Mouse (Mus musculus) testis, postnatal 14 days (tissue): Measurements from ENCODE around the gene Fam136a.

ENCODE experiments used
- DNase-seq: peaks from one replicate; pipeline ENCODE4 v3.0.0; 2021; ENCODE audit warnings: low spot score

The Fam136a gene

DNA sequence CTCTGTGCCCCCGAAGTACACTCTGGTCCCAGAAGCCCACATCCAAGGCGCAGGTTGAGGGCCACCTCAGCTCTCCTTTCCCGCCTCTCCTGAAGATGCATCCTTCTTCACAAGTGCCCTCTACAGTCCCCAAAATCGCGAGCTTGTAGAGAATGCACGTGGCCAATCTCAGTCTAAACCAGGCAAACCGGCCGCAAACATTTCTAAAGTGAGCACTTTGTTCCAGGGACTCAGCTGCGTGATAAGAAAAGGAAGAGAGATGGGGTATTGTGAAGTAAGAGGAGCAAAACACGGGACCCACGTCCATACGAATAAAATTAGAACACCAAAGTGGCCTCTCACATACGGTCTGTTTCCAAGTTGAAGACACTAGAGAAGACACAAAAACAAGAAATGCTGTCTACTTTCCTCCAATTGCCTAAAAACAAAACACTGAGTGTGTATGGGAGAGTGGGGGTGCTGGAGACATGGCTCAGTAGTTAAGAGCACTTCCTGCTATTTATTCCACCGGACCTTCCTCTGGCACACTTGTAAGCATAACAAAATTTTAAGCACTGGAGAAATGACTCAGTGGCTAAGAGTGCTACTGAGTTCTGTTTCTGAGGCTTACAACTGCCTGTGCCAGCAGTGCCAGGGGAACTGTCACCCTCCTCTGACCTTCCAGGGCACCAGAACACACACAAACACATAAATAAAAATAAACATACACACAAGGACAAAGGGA lies 32.0 kb downstream of the Fam136a start:
- no peak for DNase-seq

DNA sequence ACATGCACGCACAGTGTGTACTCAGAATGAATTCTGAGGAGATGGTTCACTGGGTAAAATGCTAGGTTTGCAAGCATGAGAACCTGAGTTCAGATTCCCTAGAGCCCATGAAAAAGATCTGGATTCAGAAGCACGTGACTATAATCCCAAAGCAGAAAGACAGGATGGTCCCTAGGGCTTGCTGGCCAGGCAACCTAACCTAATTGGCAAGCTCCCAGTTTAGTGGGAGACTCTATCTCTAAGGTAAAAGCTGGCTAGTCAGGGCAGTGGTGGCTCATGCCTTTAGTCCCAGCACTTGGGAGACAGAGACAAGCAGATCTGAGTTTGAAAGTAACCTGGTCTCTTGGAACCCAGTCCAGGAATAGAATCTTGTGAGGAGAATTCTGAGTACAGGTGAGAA lies 33.5 kb downstream of the Fam136a start:
- no peak for DNase-seq

DNA sequence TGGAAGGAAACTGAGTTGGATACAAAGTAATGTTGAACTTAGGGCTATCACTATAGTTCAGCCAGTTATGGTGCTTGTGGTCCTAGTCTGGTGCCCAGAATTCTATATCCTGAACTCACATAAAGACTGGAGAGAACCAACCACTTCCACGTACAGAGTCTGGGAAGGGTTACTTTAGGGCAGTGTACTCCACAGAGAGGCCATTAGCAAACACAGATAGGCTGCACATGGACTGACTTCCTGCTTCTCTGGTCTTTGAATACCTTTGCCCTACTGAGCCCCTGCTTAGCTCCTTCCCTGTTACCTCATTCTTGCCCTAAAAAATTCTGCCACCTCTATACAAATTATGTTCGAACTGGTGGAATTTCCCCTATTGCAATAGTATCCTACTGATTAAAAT lies 34.5 kb downstream of the Fam136a start:
- DNase-seq = no peak

DNA sequence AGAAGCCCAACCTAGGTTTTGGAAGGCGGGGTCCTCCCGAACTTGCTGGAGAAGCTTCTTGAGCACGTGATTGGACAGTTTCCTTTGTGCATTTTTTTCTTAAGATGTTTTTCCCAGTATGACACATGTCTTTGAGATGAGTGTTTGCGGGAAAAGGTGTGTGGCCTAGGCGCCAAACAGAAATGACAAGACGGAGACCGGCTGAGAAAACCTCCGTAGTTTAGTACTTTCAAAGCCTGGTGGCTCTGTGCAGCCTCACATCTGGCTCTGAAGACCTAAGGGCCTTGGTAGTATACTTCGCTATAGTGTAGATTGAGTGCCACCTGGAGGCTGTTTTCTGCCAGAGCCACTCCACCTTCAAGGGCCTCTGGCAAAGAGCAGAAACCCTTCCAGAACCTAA lies 35.5 kb downstream of the Fam136a start:
- peak; percentile 57 for DNase-seq

DNA sequence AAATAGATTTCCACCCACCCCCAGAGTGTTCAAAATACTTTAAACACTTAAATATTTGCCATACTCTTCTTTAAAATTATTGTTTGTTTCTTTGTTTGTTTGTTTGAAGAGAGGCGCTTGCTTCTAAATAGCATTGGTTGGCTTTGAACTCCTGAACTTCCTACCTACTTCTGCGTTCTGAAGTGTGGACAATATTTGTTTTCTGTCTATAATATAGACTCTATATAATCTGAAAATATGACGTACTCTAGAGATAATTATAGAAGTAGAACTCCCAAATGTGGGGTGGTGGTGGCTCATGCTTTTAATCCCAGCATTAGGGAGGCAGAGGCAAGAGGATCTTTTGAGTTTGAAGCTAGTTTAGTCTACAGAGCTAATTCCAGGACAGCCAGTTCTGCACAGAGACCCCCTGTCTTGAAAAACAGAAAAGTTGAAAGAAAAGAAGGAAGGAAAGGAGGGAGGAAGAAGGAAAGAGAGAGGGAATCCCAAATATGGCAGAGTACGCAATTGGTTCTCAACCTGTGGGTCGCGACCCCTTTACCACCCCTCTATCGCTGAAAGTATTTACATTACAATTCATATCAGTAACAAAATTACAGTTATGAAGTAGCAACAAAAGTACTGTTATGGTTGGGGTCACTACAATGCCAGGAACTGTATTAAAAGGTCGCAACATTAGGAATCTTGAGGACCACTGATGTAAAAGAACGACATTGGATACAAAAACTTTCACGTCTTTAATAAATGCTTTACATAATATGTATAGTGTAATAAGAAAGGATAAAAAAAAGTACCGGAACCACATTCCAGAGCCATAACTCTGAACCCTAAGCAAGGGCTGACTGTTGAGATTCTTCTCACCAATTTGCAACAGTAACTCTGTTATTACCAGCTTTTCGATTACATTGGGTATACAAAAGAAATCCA lies 37.5 kb downstream of the Fam136a start:
- DNase-seq = no peak

DNA sequence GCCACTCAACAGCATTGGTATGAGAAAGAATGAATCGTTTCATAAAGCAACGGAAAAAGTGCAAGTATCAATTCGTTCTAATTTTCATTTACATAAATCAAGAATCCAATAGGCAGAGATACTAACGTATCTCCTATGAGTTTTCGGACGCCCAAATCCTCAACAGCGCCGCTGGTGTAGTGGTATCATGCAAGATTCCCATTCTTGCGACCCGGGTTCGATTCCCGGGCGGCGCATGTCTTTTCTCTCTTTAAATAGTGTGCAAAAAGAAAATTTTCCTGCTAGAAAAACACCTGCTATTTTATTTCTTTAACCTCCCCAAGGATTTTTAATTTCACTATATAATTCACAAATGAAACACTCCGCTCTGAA lies 38.3 kb downstream of the Fam136a start:
- no peak for DNase-seq

- DNase-seq = peak; percentile 99
Measured at GRCm38 (mm10) chr6:86404100-86404861, 38.8 kb downstream of the Fam136a start, which contains the start of gene Tia1. TSS of gene Tia1 (plus strand) at chr6:86404219.

DNA sequence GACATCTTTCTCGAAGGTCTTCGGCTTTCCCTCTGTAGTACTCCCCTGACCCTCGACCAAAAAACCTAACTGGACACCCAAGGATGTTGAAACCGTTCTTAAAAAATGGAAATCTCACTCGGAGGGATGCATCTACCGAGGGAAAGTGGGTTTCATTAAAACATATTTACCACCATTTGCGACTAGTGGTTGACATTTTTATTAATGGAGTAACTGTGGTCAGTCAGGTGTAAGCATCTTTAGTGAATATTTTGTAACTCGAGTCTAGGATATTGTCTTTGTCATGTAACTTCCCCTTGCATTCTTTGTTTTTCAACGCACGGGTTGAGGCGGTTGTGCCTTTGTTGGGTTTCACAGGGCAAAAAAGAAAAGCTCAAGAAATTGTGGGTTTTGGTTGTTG lies 39.5 kb downstream of the Fam136a start:
- DNase-seq = no peak

DNA sequence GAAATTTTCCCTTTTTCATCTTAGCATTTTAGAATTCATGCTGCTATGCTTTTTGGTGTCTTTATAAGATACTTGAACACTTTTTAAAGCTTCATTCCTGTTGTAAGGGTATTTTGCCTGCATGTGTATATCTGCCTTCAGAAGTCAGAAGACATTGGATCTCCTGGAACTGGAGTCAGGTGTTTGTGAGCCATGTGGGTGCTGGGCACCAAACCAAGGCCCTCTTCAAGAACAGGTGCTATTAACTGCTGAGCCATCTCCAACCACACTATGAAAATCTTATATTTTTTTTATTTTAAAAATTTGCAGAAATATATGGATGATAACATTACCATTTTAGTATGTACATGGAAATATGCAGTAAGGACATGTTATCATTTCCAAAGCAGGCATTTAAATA lies 40.9 kb downstream of the Fam136a start:
- DNase-seq = no peak

DNA sequence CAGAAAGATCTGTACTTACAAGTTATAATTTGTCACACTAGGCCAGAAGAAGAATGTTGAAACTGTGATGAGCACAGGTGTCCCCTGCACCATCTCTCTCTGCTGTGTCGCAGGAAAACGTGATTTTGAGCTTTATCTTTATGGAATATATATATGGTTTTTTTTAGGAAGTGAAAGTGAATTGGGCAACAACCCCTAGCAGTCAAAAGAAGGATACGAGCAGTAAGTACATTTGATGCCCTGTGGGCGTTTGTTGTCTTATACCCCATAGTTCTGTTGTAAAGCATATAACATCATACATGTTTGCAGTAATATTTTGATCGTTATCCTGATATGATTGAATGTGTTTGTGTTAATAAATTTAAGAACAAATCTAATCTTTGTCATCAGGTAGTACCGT lies 53.3 kb downstream of the Fam136a start:
- DNase-seq = no peak

DNA sequence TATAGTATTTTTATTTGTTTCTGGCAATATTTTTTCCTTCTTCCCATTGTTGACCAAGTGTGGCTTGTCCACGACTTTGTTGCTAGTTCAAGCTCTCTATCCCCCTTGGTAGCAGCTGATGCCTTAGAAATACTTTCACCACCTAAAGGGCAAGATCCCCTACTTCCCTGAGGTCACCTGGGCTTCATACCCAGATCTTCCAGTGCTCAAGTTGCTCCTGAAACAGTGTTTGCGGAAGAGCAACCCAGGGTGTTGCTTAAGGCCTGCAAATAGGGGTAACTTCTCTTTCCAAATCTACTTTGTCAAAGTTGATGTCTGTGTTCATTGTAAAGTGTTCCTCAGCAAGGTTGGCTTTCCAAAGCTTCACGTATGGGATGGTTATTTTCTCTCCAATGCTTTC lies 53.8 kb downstream of the Fam136a start:
- no peak for DNase-seq
